In the genomic region with DNA sequence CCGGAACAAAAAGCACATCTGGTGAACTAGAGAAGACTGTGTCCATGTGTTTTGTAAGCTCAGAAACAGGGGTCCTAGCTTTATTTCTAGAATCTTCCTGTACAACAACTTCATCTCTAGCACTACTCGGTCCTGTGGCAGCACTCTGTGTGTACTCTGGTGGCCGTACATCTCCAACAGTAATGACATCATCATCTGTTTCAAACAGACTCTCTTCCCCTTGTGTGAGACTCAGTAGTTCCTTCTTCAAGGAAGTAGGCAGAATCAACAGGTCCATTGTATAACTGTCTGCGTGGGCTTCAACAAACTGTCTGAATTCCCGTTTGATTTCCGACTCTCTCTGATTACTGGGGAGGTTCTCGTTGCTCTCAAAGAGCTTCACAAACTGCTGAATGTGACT, we compare ENCODE assay signal across 25 mouse cellular contexts. TPM values are rescaled to one million over a fixed set of nuclear protein-coding genes. Genes with fewer than 3 reads are reported as not detected.
A peak's percentile ranks its signal among the peaks of the same experiment; 100 is the strongest.
DNase-seq lines count a peak whose midpoint lies in the region; ATAC-seq and TF ChIP-seq lines count a peak whose summit lies in the region.
"Had no signal": no experiment of that assay in that cellular context is flagged by ENCODE, and none has a peak within 500 bp of the region (broad histone marks: within the 10 kb centered on the region; RNA-seq: fewer than 3 reads in every experiment).

No protein-coding gene starts in this region.

- H3K9ac ChIP-seq in heart, postnatal 0 days (replicated peaks; ENCODE audit: low read depth, low read length): no peak overlapping the region
- no peak overlapping the region for H3K9ac ChIP-seq in stomach, postnatal 0 days (ENCODE audit: low read length)
- H3K9ac ChIP-seq: forebrain, embryonic 15.5 days; midbrain, embryonic 13.5 days; neural tube, embryonic 13.5 days; stomach, embryonic 15.5 days had no signal

- no peaks in the 10 kb centered on the region for H3K9me3 ChIP-seq in heart, postnatal 0 days (replicated peaks; ENCODE audit: control insufficient read depth, low read length)
- H3K9me3 ChIP-seq in stomach, postnatal 0 days (ENCODE audit: control insufficient read depth, low read length): no peaks in the 10 kb centered on the region
- H3K9me3 ChIP-seq: forebrain, embryonic 15.5 days; hindbrain, embryonic 10.5 days; megakaryocyte, embryonic 14.5 days; midbrain, embryonic 13.5 days; neural tube, embryonic 13.5 days; stomach, embryonic 15.5 days had no signal

- H3K4me2 ChIP-seq in heart, postnatal 0 days (ENCODE audit: low read depth, low read length): no peak overlapping the region
- H3K4me2 ChIP-seq in stomach, postnatal 0 days (replicated peaks; ENCODE audit: low read depth): no peak overlapping the region
- H3K4me2 ChIP-seq: forebrain, embryonic 15.5 days; midbrain, embryonic 13.5 days; neural tube, embryonic 13.5 days; stomach, embryonic 15.5 days had no signal

- TF ChIP-seq POLR2A in spleen, adult 2 months (IDR thresholded peaks at IDR 0.05; ENCODE audit: low read depth, low read length): no peak

- no peak for TF ChIP-seq CTCF in gastrocnemius, adult 2 months (IDR thresholded peaks at IDR 0.05)
- no peak for TF ChIP-seq CTCF in heart, postnatal 0 days (IDR thresholded peaks at IDR 0.05; ENCODE audit: low read depth)
- no peak for TF ChIP-seq CTCF in spleen, adult 2 months (IDR thresholded peaks at IDR 0.05; ENCODE audit: extremely low read depth, insufficient read depth, insufficient read length, insufficient replicate concordance)
- TF ChIP-seq CTCF in stomach, postnatal 0 days (IDR thresholded peaks at IDR 0.05; ENCODE audit: low read depth): no peak

- DNase-seq in gastrocnemius, adult 2 months: no peak
- no peak for DNase-seq in gastrocnemius, adult 8-10 months (ENCODE audit: low spot score in 2 of 2)
- DNase-seq in heart, postnatal 0 days (ENCODE audit: low spot score): no peak
- DNase-seq in heart, postnatal 4 days: no peak
- DNase-seq in spleen, adult 2 months (ENCODE audit: low read depth in 1 of 2, low spot score in 2 of 2): no peak
- DNase-seq in spleen, postnatal 10 days (ENCODE audit: low spot score in 2 of 2): no peak
- DNase-seq in stomach, postnatal 0 days (ENCODE audit: low spot score): no peak
- DNase-seq: adrenal gland, postnatal 10 days; cerebellum, adult 9-10 months; gastrocnemius, postnatal 14 days; kidney, postnatal 36 days; liver; lung, postnatal 10 days; thymus, adult 18-20 months; thymus, postnatal 36 days had no signal

- TF ChIP-seq EP300 in heart, postnatal 0 days (IDR thresholded peaks at IDR 0.05; ENCODE audit: low read depth): no peak
- TF ChIP-seq EP300 in stomach, postnatal 0 days (optimal IDR thresholded peaks at IDR 0.05): no peak

- intact Hi-C loops in gastrocnemius, adult 2 months (cut with DNase I): no loop called here

- WGBS in heart, postnatal 0 days: 61% methylated on average over 7 of the region's 7 CpGs
- 77% methylated on average over 7 of the region's 7 CpGs for WGBS in spleen, adult 2 months
- 73% methylated on average over 7 of the region's 7 CpGs for WGBS in stomach, postnatal 0 days

- ATAC-seq in heart, postnatal 0 days (ENCODE audit: insufficient read depth, low read depth): 0 out of 2 replicates have a peak, but pooled peaks have one; percentile 27
- ATAC-seq in stomach, postnatal 0 days (ENCODE audit: low FRiP score, low TSS enrichment): no peak
- ATAC-seq: forebrain, embryonic 15.5 days; hindbrain, embryonic 16.5 days; intestine, embryonic 16.5 days; midbrain, embryonic 13.5 days had no signal

- H3K36me3 ChIP-seq in heart, postnatal 0 days (replicated peaks; ENCODE audit: control insufficient read depth, insufficient read depth, low read length): peaks cover 29% of the 10 kb centered on the region
- peaks cover 6% of the 10 kb centered on the region for H3K36me3 ChIP-seq in spleen, adult 2 months (ENCODE audit: control insufficient read depth, insufficient read depth, low read length)
- H3K36me3 ChIP-seq in stomach, postnatal 0 days (ENCODE audit: control insufficient read depth, insufficient read depth, low read length): peaks cover 10% of the 10 kb centered on the region; the same call in 1 of the 2 replicates

- no peaks in the 10 kb centered on the region for H3K27me3 ChIP-seq in heart, postnatal 0 days (ENCODE audit: control insufficient read depth, insufficient read depth, low read length)
- no peaks in the 10 kb centered on the region for H3K27me3 ChIP-seq in spleen, adult 2 months (ENCODE audit: control insufficient read depth, insufficient read depth, low read length)
- H3K27me3 ChIP-seq in stomach, postnatal 0 days (ENCODE audit: control insufficient read depth, insufficient read depth, low read length): no peaks in the 10 kb centered on the region
- H3K27me3 ChIP-seq: forebrain, embryonic 15.5 days; megakaryocyte, embryonic 14.5 days; midbrain, embryonic 13.5 days; neural tube, embryonic 13.5 days; stomach, embryonic 15.5 days had no signal

- H3K4me1 ChIP-seq in heart, postnatal 0 days (ENCODE audit: control insufficient read depth, insufficient read depth): peaks cover 29% of the 10 kb centered on the region
- H3K4me1 ChIP-seq in spleen, adult 2 months (ENCODE audit: control insufficient read depth, insufficient read depth, insufficient read length): peaks cover 11% of the 10 kb centered on the region; the same call in 1 of the 2 replicates
- no peaks in the 10 kb centered on the region for H3K4me1 ChIP-seq in stomach, postnatal 0 days (replicated peaks; ENCODE audit: control insufficient read depth, insufficient read depth)
- H3K4me1 ChIP-seq: forebrain, embryonic 15.5 days; hindbrain, embryonic 10.5 days; stomach, embryonic 15.5 days had no signal

- H3K4me3 ChIP-seq in gastrocnemius, adult 2 months: no peak overlapping the region
- H3K4me3 ChIP-seq in heart, postnatal 0 days (ENCODE audit: low read depth, low read length): no peak overlapping the region
- H3K4me3 ChIP-seq in spleen, adult 2 months (ENCODE audit: extremely low read depth, insufficient read depth, insufficient read length): no peak overlapping the region
- no peak overlapping the region for H3K4me3 ChIP-seq in stomach, postnatal 0 days (ENCODE audit: low read depth, low read length)
- H3K4me3 ChIP-seq: forebrain, embryonic 15.5 days; hindbrain, embryonic 10.5 days; left cerebral cortex, adult 2 months; megakaryocyte, embryonic 14.5 days; midbrain, embryonic 13.5 days; myocyte; neural tube, embryonic 13.5 days; stomach, embryonic 15.5 days had no signal

- peak overlapping the region; percentile 64 for H3K27ac ChIP-seq in gastrocnemius, adult 2 months
- peak overlapping the region; percentile 62; the same call in 1 of the 2 replicates for H3K27ac ChIP-seq in heart, postnatal 0 days (ENCODE audit: low read depth)
- 0 out of 2 replicates have a peak overlapping the region, but pooled peaks have one; percentile 0 for H3K27ac ChIP-seq in spleen, adult 2 months (ENCODE audit: insufficient read depth, low read length)
- no peak overlapping the region for H3K27ac ChIP-seq in stomach, postnatal 0 days (replicated peaks)
- H3K27ac ChIP-seq: forebrain, embryonic 15.5 days; hindbrain, embryonic 10.5 days; midbrain, embryonic 13.5 days; neural tube, embryonic 13.5 days; stomach, embryonic 15.5 days had no signal

RNA-seq across cellular contexts. Expression of a gene that starts 23.5 kb away (rescaled TPM):
- total RNA-seq in gastrocnemius, adult 2 months (2021): 10 to 100 TPM; 16.6 to 18.2 TPM
- 10 to 100 TPM; 16.6 to 18.9 (median 18.1) TPM for total RNA-seq in gastrocnemius, adult 8-10 months (2022)
- total RNA-seq in heart, postnatal 0 days (2014; rRNA removed; ENCODE audit: low replicate concordance): 7.6 and 9.1 TPM in 2 replicates
- 3.5 and 3.8 TPM in 2 replicates for polyA plus RNA-seq in heart, postnatal 0 days (2015; fragmentation: Nextera tagmentation; extraction: Ambion mirVana)
- 10 to 100 TPM; 23.3 to 24.0 TPM for total RNA-seq in heart, postnatal 4 days (2021)
- polyA plus RNA-seq in spleen, adult 2 months (2012; rRNA removed): 10.7 and 11.0 TPM in 2 replicates
- 6.5 and 6.6 TPM in 2 replicates for polyA plus RNA-seq in stomach, postnatal 0 days (2015; fragmentation: Nextera tagmentation; extraction: Ambion mirVana)
